Mouse (Mus musculus) embryonic fibroblast, embryonic 13.5 days (primary cell): ENCODE data around the gene Maip1. TPM values are rescaled to one million over a fixed set of nuclear protein-coding genes. Genes with fewer than 3 reads are reported as not detected.

Experiments
- H3K27ac ChIP-seq: 2 replicates; pipeline ENCODE4 v1.5.1; 2012; ENCODE audit warnings: low read length, control low read depth, inconsistent platforms; ENCODE audit not compliant: insufficient read depth
- H3K4me1 ChIP-seq: 2 replicates; pipeline ENCODE4 v1.6.1; 2011; ENCODE audit warnings: low read length; ENCODE audit not compliant: control insufficient read depth, insufficient read depth
- H3K4me3 ChIP-seq: 2 replicates; pipeline ENCODE4 v1.5.1; 2011; ENCODE audit warnings: mild to moderate bottlenecking, control low read depth, low read length; ENCODE audit not compliant: insufficient read depth
- CTCF ChIP-seq: IDR thresholded peaks from 2 replicates; pipeline ENCODE4 v1.5.1; 2011; ENCODE audit warnings: mild to moderate bottlenecking, control low read depth, low read length, moderate library complexity, borderline replicate concordance; ENCODE audit not compliant: insufficient read depth
- POLR2A ChIP-seq: IDR thresholded peaks from 2 replicates; pipeline ENCODE4 v1.6.1; 2011; ENCODE audit warnings: low read depth, mild to moderate bottlenecking, control low read depth, low read length, moderate library complexity
- polyA plus RNA-seq: library from polyadenylated mRNA; stranded (reverse); fragments of >200 nt; gene quantifications from 2 replicates; pipeline ENCODE4 v1.2.4, GENCODE M21; 2011; ENCODE audit warnings: low read depth; ENCODE audit not compliant: missing spikeins, insufficient read length

Maip1 gene
- polyA plus RNA-seq, 1 experiment: 11.5 TPM

DNA sequence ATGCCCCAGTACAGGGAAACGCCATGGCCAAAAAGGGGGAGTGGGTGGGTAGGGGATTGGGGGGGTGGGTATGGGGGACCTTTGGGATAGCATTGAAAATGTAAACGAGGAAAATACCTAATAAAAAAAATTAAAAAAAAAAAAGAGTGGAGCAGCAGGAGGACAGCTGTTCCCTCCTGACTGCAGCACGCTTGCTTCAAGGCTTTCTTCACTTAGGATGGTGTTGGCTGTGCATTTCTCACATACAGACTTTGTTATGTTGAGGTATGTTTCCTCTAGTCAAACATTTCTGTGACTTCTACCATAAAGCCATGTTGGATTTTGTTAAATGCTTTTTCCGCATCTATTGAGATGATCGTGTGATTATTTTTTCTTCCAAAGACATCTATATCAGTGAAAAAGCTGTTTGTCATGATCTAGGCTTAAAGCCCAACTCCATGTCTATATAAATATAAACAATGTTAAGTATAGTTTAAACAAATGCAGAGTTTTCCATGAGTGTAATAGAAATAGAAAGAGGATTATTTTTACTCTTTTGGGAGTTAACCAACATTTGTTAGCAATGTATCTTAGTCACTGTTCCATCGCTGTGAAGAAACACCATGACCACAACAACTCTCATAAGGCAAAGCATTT, 54.3 kb downstream of the Maip1 start:
- Histone ChIP-seq H3K4me3 (no peak overlapping the region), H3K27ac (no peak overlapping the region), H3K4me1 (no peaks in the 10 kb centered on the region)
- TF ChIP-seq POLR2A: no peak
- no peak for TF ChIP-seq CTCF

Other genes starting within 250 kb of the Maip1 start
- 10.7 and 10.8 TPM in 2 replicates for gene 1700066M21Rik, start 28.7 kb upstream of the Maip1 start, polyA plus RNA-seq
- 27.3 and 29.4 TPM in 2 replicates for gene Tyw5, start 773 bp downstream of the Maip1 start, polyA plus RNA-seq